Mouse (Mus musculus) MEL (cell line): ENCODE results near the gene Prkag1.

ENCODE experiments used
- CHD1 ChIP-seq: IDR thresholded peaks from 2 replicates; pipeline ENCODE4 v1.6.1; 2012; ENCODE audit warnings: low read depth, mild to moderate bottlenecking, inconsistent platforms, low read length, improper control_type of control experiment
- MAFK ChIP-seq: IDR thresholded peaks from 2 replicates; pipeline ENCODE4 v1.6.1; 2011; ENCODE audit warnings: low read depth, mild to moderate bottlenecking, low read length, improper control_type of control experiment, borderline replicate concordance
- POLR2A ChIP-seq, 2 experiments: IDR thresholded peaks; 2 replicates each; pipeline ENCODE4 v1.6.1; 2011 to 2012; ENCODE audit warnings: low read length in 2 of 2, mild to moderate bottlenecking in 2 of 2, control low read depth in 1 of 2, improper control_type of control experiment in 1 of 2, low read depth in 1 of 2, moderate library complexity in 1 of 2; ENCODE audit not compliant: control insufficient read depth in 1 of 2, insufficient read depth in 1 of 2, poor library complexity in 1 of 2

- TF ChIP-seq POLR2A (IDR thresholded peaks at IDR 0.05; ENCODE audit: control insufficient read depth in 1 of 2, insufficient read depth in 1 of 2, low read depth in 1 of 2, low read length in 2 of 2, poor library complexity in 1 of 2) (no peak), MAFK (no peak), CHD1 (no peak)
Observed at GRCm38 (mm10) chr15:98853161-98853937, 22.0 kb upstream of the Prkag1 start.
